ENCODE assay signal across 11 mouse cellular contexts in the genomic region with DNA sequence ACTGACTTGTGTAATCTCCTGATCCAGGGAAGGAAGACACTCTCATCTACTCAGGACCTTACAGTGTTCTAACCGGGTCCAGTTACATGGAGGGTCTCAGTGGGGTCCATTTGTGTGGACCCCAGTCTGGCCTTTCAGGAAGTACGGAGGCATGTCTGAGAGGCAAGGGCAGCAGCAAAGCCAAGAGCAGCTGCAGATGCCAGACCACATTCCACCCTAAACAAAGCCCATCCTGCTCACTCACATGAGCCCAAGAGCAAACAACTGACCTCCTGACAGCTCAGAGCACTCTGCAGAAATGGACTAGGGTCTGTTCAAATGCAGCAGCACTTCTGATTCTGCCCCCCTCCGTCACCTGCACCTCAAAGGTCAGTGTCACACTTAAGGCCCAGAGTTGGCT. TPM values are rescaled to one million over a fixed set of nuclear protein-coding genes. Genes with fewer than 3 reads are reported as not detected.
A peak's percentile ranks its signal among the peaks of the same experiment; 100 is the strongest.
DNase-seq lines count a peak whose midpoint lies in the region; ATAC-seq and TF ChIP-seq lines count a peak whose summit lies in the region.
"Had no signal": no experiment of that assay in that cellular context is flagged by ENCODE, and none has a peak within 500 bp of the region (broad histone marks: within the 10 kb centered on the region; RNA-seq: fewer than 3 reads in every experiment).

No protein-coding gene starts in this region.

- no peak overlapping the region for H3K4me3 ChIP-seq in heart, postnatal 0 days (ENCODE audit: low read depth, low read length)
- H3K4me3 ChIP-seq in midbrain, embryonic 13.5 days (replicated peaks): no peak overlapping the region

- no peak overlapping the region for H3K9ac ChIP-seq in heart, postnatal 0 days (replicated peaks; ENCODE audit: low read depth, low read length)
- H3K9ac ChIP-seq in midbrain, embryonic 13.5 days (replicated peaks): 0 out of 2 replicates have a peak overlapping the region, but pooled peaks have one; percentile 0
- H3K9ac ChIP-seq: liver, embryonic 14.5 days had no signal

- peak; percentile 92 for DNase-seq in heart, adult 11 months
- DNase-seq in heart, postnatal 36 days: no peak
- peak; percentile 12 for DNase-seq in embryo, embryonic 11 days
- peak; percentile 13 for DNase-seq in heart, postnatal 0 days (ENCODE audit: low spot score)
- DNase-seq in T-cell, adult 2 months (ENCODE audit: low spot score): no peak
- DNase-seq in kidney, postnatal 36 days: no peak
- no peak for DNase-seq in kidney, postnatal 14 days
- DNase-seq: kidney, adult 2 months had no signal

- peak overlapping the region; percentile 46 for H3K27ac ChIP-seq in heart, postnatal 0 days (ENCODE audit: low read depth)
- H3K27ac ChIP-seq in midbrain, embryonic 13.5 days: no peak overlapping the region
- H3K27ac ChIP-seq: liver, embryonic 14.5 days had no signal

- no peak for ATAC-seq in heart, postnatal 0 days (ENCODE audit: insufficient read depth, low read depth)
- ATAC-seq in midbrain, embryonic 13.5 days: no peak

- WGBS in heart, postnatal 0 days: 48% methylated on average over 3 of the region's 3 CpGs
- 38% methylated on average over 3 of the region's 3 CpGs for WGBS in midbrain, embryonic 13.5 days

- no peaks in the 10 kb centered on the region for H3K27me3 ChIP-seq in heart, postnatal 0 days (ENCODE audit: control insufficient read depth, insufficient read depth, low read length)
- H3K27me3 ChIP-seq in midbrain, embryonic 13.5 days: no peaks in the 10 kb centered on the region

- no peak for TF ChIP-seq EP300 in heart, postnatal 0 days (IDR thresholded peaks at IDR 0.05; ENCODE audit: low read depth)

- H3K36me3 ChIP-seq in heart, postnatal 0 days (replicated peaks; ENCODE audit: control insufficient read depth, insufficient read depth, low read length): no peaks in the 10 kb centered on the region
- H3K36me3 ChIP-seq in midbrain, embryonic 13.5 days: no peaks in the 10 kb centered on the region

- peaks cover 31% of the 10 kb centered on the region for H3K4me1 ChIP-seq in heart, postnatal 0 days (ENCODE audit: control insufficient read depth, insufficient read depth)
- peaks cover 69% of the 10 kb centered on the region for H3K4me1 ChIP-seq in midbrain, embryonic 13.5 days (replicated peaks)

- intact Hi-C loops in heart, postnatal 36 days (cut with DNase I): loop anchor here (5.0 kb wide), 2 partner anchors 75 to 160 kb away; no protein-coding TSS in a partner anchor

- TF ChIP-seq CTCF in heart, postnatal 0 days (IDR thresholded peaks at IDR 0.05; ENCODE audit: low read depth): no peak

- no peaks in the 10 kb centered on the region for H3K9me3 ChIP-seq in heart, postnatal 0 days (replicated peaks; ENCODE audit: control insufficient read depth, low read length)
- no peaks in the 10 kb centered on the region for H3K9me3 ChIP-seq in midbrain, embryonic 13.5 days
- H3K9me3 ChIP-seq: G1E had no signal

- H3K4me2 ChIP-seq in heart, postnatal 0 days (ENCODE audit: low read depth, low read length): no peak overlapping the region
- peak overlapping the region; percentile 79 for H3K4me2 ChIP-seq in midbrain, embryonic 13.5 days (replicated peaks)

RNA-seq across cellular contexts. Expression of a gene that starts 18.3 kb away (rescaled TPM):
- total RNA-seq in heart, postnatal 36 days (2021): 10 to 100 TPM; 48.4 to 52.1 TPM
- total RNA-seq in heart, postnatal 0 days (2014; rRNA removed; ENCODE audit: low replicate concordance): 13.0 and 23.8 TPM in 2 replicates
- 6.8 and 7.6 TPM in 2 replicates for polyA plus RNA-seq in heart, postnatal 0 days (2015; fragmentation: Nextera tagmentation; extraction: Ambion mirVana)
- 24.3 and 25.6 TPM in 2 replicates for polyA plus RNA-seq in midbrain, embryonic 13.5 days (2015; fragmentation: Nextera tagmentation; extraction: Ambion mirVana)

Comparison
In these comparisons a context has a peak if more than half of its experiments do, and no peak if none do; other contexts are left out.
1. DNase-seq: peak in heart, adult 11 months (single experiment), embryo, embryonic 11 days (single experiment) and heart, postnatal 0 days (single experiment); none in heart, postnatal 36 days (0 of 2), T-cell, adult 2 months (single experiment), kidney, postnatal 36 days (0 of 2) and kidney, postnatal 14 days (single experiment).